Mouse (Mus musculus): ENCODE measurements at regions not wholly inside any gene's neighbourhood (a gene's known extent, or its start where the extent isn't known, plus 50 kb on each side); places are given as distances from the start of the nearest gene placed in this dataset.
A peak's percentile ranks its signal among the peaks of the same experiment; 100 is the strongest.

DNA sequence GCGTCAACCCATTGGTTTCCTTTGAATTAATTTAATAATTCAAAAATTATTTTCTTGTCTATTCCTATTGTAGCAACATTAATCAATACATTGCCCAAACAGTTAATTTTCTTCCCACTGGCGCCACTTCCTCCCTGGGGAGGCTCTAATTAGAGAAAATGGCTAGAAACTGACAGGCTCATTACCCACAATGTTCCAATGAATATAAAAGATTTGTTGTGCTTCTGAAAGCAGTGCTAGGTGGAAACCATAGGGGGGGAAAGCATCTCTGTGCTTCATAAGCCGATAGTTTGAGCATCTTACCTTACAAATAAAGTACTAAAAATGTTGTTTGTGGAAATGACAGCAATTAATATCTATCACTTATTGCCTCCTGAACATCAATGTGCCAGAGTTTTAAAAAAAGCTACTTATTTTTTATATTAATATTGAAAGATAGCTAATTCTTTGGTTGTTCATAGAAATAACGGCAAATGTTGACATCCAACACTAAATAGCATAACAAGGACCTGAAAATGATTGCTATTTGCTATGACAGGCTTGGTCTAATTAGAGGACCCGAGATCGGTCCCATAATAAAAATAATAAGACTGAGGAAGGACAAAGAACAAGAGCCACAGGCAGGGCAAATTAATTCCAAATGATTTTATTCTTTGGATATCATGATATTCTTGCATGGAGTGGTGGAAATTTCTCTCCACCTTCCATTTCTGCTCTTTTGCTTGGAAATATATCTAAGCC is 259.0 kb upstream of the Gm5415 start:
- peak; percentile 77 for DNase-seq (ENCODE audit: low spot score)

DNA sequence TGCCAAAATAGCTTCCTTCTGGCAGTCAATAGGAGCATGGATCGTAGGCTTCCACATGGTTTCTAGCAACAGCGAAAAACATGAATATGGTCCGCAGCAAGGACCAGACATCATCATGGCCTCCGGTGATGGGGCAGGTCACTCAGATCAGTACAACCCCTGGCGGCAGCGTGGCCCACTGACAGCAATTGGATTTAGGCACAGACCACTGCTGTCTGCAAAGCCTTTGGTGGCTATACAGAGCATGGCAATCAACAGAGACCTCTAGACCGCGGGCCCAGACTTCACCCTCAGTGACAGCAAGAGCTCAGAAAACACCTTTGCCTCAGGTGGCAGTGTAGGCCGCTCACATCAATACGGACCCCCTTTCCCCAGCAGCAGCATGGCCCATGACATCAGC is 225.1 kb upstream of the Gm5415 start:
- DNase-seq (ENCODE audit: low spot score), result no peak

GRCm38 (mm10) chr1:32768071-32768470 is 221.0 kb upstream of the Gm5415 start:
- DNase-seq (ENCODE audit: low spot score), result no peak

DNA sequence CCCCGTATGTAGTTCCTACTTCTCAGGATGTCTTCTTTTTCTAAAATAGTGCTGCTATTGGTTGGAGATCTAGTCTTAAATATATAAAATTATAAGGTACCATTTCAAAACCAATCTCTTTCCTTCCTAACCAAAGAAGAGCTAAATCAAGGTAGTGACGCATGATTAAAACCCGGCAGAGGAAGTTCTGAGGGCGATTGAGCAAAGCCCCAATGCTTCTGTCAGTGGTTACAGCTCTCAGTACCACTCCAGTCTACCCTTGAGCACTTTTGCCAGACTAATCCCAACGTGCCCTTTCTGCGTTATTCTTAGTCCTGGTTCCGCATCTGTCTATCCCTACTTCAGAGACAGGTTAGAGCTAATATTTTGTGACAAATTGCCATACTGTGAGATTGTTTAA is 201.1 kb upstream of the Gm5415 start:
- DNase-seq (ENCODE audit: low spot score), result no peak

DNA sequence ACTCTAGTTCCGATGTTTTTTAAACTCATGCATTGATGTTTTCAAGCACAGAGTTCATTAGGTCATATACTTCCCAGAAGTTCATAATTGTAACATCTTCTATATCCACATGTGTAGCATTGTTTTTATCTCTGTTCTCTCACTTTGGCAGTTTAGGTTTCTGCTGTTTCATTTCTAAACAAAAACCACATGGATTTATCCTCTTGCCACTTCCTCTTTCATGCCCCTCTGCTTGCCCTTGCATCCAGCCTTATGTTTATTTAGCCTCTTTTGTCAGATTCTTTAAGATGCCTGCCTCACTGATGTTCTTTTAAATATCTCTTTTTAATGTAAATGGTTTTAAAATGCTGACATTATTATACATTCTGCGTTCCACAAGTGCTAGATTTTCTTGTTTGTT is 199.2 kb upstream of the Gm5415 start:
- DNase-seq (ENCODE audit: low spot score), result no peak

All from retina, embryonic 14.5 days (tissue).